Mouse (Mus musculus): Measurements from ENCODE around the gene Gm42957.

DNA sequence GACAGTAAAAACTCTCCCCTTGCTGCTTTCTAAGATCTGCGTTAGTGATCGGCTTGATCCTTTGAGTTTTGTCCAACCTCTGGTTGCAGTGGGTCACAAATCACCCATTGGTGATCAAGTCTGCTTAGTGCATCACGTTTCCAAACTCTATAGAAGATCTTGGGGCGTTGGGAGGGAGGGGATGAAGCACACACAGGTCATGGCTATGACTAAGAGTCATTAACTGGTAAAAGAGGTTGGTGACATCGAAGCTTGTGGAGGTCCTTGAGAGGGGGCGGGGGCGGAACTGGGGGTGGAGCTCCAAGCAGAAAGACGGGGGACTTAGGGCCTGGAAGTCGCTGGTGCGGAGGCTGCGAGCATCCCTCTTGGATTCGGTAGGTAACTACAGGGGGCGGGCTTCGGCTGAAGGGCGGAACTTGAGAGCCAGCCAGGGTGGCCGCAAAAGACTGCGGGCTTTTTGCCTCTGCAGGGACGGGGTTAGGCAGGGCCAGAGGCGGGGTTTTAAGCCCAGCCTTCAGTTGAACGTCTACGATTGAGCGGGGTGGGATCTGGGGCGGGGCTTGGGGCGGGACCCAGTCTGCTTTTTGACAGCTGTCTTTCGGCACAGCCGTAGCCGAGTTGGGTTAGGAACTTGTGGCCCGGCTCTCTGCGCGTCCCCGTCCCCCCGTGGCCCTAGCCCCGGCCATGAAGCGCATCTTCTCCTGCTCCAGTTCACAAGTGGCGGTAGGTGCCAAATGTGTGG lies 34.6 kb downstream of the Gm42957 start, which contains the start of gene Ankrd35:
- 0 out of 2 replicates have a peak, but pooled peaks have one; percentile 3 for TF ChIP-seq CTCF (IDR thresholded peaks at IDR 0.05; ENCODE audit: extremely low read depth, insufficient read depth, insufficient read length, insufficient replicate concordance)
- TF ChIP-seq POLR2A (IDR thresholded peaks at IDR 0.05; ENCODE audit: low read depth, low read length), result no peak

Data from spleen, adult 2 months (tissue).